Mouse (Mus musculus): Measurements from ENCODE around the gene Mif4gd. TPM values are rescaled to one million over a fixed set of nuclear protein-coding genes. Genes with fewer than 3 reads are reported as not detected.
A peak's percentile ranks its signal among the peaks of the same experiment; 100 is the strongest.

Mif4gd gene
- total RNA-seq, 2 experiments from 2014 or later, result 41.0 to 46.6 TPM

DNA sequence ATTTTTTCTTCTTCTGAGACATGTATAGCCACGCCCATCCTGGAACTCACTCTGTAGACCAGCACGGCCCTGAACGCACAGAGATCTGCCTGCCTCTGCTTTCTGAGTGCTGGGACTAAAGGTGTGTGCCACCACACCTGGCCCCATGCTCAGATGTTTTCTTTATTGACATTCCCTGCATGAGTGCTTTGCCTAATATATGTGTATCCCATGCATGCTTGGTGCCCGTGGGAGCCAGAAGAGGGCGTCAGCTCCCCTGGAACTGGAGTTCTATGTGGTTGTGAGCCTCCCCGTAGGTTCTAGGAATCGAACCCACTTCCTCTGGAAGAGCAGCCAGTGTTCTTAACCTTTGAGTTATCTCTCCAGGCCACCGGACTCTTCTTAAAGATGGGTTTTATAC is 22.3 kb upstream of the Mif4gd start:
- intact Hi-C loops (cut with DNase I), result no loop called here
- no peak for DNase-seq

DNA sequence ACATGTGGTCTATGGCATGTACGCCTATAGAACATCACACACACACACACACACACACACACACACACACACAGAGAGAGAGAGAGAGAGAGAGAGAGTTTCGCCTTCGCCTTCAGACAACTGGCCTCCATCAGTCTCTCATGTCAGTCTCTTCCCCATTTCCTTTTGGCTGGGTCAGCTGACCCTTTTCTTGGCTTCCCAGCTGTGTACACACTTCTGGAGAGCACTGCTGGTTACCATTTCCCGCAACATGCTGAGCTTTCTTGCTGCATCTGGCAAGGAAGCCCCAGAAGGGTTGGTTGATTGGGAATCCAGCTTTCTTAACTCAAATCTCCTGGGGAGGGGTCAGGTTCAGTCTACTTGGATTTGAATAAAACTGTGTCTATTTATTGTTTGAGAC is 21.3 kb upstream of the Mif4gd start:
- no peak for DNase-seq
- intact Hi-C loops (cut with DNase I), result no loop called here

DNA sequence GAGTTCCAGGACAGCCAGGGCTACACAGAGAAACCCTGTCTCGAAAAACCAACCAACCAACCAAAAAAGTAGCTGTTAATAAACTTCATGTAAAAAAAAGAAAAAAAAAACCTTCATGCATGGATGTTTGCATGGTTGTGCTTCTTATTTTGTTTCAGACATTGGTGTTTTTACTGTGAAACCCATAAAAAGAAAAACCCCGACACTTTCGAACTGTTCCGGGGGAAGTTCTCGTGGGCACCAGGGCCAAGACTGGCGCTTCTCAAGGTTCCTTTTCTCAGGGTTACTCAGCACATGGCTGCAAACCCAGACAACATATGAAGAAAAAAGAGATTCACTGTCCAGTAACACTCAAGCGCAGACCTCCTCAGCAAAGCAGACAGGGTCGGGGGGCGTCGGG is 20.1 kb upstream of the Mif4gd start:
- no peak for DNase-seq

DNA sequence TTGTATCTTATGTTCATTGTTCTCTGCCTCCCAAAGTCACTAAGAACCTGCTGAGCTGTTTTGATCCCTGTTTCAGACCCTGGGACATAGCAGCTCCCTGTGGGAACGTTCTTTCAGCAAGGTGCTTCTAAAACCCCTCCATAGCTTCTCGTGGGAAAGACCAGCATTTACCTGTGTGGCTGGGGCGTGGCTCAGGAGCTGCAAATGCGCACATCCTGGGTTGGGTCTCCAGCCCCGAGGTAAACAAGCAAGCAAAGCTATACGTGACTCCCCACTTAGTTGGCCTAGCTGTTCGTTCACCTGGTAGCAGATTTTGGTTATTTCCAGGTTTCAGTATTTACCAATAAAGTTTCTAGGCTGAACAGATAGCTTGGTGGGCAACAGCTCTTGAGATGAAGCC is 19.5 kb upstream of the Mif4gd start:
- intact Hi-C loops (cut with DNase I), result no loop called here
- DNase-seq, result no peak

More for the DNA sequence above, 20.1 kb upstream of the Mif4gd start:
- intact Hi-C loops (cut with DNase I), result no loop called here

DNA sequence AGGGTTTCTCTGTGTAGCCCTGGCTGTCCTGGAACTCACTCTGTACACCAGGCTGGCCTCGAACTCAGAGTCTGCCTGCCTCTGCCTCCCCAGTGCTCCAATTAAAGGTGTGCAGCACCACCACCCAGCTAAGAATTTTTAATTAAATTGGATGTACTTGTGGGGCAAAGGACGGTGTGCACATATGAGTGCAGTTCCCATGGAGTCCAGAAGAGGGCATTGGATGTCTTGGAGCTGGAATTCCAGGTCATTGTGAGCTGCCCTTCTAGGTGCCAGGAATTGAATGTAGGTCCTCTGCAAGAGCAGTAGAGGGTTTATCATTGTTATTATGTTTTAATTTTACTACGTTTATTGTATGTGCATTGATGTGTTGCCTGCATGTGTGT is 18.7 kb upstream of the Mif4gd start:
- DNase-seq, result peak; percentile 40 to 65
- intact Hi-C loops (cut with DNase I), result no loop called here

DNA sequence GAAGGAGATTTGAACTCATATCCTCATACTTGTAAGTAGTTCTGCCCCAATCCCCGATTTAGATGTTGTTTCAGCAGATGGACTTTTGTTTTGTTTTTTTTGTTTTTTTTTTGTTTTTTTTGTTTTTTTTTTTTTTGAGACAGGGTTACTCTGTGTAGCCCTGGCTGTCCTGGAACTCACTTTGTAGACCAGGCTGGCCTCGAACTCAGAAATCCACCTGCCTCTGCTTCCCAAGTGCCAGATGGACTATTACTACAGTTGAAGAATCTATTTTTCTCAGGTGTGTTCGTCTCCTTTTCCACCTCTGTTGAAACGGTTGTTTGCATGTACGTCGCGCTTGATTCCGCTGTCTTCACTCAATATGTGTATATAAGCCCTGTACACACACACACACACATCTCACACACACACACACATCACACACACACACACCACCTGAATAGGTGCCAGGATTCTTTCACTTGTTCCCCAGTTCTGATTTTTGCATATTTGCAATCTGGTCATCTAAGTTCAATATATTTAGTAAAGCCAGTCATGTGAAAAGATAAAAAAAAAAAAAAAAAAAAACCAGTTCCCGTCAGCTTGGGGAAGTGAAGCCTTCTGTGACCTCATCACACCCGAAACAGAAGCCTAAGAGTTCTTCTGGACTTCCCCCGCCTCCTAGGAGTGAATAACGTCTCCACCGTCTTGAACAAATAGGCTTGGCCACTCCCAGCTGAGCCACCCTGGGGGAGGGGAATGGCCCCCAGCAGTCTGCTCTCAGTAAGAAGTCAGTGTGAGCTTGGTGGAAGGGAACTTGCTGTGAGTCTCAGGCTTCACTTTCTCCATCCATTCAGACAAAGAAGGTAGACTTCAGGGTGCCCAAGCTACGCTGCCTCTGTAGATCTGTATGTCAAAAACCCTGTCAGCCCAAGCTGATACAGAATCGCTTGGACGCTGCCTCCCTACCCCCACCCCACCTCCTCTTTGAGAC is 18.0 kb upstream of the Mif4gd start:
- peak in 1 of 2 experiments; percentile 38 for DNase-seq

DNA sequence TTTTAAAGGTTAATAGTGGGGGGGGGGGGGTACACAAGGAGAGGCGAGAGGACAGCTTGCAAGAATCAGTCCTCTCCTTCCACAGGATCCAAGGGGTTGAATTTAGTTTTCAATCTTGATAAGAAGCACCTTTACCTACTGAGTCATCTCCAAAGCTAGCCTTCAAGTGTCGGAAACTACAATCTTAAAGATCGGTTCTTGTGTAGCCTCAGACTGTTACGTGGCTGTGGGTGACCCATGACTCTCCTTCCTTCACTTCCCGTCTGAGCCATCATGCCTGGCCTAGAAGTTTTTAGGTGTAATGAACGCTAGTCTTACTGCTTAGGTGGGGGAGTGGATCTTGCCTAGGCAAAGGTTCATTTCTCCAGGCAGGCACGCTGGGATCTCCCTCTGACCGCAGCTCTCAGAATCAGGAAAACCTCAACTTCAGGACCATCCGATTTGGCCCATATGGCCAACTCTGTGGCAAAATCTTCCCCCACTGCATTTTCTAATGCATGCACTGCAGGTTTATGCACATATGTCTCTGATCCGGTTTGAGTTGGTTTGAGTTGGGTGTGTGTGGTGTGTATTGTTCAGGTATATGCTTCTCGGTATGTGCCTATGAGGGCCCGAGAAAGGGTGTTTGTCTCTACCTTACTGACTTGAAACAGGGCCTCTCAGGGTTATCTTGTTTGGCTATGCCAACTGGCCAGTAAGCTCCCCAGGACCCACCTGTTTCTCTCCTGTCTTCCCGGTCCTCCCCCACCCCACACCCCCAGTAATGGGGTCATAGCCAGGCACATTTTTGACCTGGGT is 17.2 kb upstream of the Mif4gd start:
- intact Hi-C loops (cut with DNase I), result no loop called here
- DNase-seq, result no peak

More for the DNA sequence above, 18.0 kb upstream of the Mif4gd start:
- intact Hi-C loops (cut with DNase I), result no loop called here

DNA sequence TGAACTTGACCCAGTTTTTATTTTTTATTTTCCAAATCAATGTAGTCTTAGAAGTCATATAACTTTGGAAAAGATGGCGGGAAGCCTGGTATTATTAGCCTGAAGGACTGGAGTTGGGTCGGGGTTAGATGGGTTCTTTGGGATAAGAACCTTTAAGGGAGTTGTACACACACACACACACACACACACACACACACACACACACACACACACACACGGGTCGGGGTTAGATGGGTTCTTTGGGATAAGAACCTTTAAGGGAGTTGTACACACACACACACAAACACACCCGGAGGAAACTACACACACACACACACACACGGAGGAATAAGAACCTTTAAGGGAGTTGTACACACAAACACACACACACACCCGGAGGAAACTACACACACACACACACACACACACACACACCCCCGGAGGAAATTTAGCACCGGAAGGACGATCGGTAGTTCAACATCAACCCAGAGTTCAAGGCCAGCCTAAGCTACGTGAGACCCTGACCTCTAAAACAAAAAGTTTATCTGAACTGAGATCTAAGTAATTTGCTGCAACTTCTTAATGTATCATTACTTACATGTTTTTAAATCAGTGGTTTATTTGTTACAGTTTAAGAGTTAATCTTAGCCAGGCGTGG is 15.8 kb upstream of the Mif4gd start:
- intact Hi-C loops (cut with DNase I), result no loop called here
- no peak for DNase-seq

DNA sequence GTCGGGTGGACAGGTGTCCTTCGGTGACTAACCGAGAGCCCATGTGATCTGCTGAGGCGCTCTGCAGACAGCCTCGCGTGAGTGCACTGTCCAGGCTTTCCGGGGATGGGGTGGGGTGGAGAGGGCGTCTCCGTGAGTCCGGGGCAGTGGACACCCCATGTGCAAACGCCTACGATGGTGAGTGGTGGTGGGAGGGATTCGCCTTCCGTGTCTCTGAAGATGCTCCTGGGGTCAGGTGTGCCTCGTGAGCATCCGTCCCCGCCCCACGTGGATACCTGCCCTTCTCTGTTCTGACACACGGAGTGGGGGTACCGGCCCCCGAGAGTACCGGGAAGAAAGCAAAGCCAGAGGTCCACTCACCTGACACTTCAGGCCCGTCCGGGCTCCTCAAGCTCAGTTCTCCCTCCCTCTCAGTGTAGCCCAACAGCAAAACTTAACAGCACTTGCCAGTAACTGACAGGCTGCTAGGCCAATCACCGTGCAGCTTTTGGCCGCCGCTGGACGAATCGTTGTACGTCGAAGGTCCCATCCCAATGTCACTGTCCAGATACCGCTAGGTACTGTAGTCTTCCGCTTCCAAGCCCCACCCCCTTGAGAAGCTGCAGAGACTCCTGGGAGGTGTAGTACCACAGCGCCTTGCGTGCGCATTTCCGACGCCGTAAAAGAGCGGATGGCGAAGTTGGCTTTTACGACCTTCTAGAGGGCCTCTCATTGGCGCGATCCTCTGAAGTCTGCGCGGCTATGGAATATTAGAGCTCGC is 15.1 kb upstream of the Mif4gd start, which contains the start of gene Slc25a19:
TSS of gene Slc25a19 (minus strand) at position 591 of the 760 bp plus-strand sequence.
- intact Hi-C loops (cut with DNase I), result no loop called here
- DNase-seq, result peak; percentile 98

DNA sequence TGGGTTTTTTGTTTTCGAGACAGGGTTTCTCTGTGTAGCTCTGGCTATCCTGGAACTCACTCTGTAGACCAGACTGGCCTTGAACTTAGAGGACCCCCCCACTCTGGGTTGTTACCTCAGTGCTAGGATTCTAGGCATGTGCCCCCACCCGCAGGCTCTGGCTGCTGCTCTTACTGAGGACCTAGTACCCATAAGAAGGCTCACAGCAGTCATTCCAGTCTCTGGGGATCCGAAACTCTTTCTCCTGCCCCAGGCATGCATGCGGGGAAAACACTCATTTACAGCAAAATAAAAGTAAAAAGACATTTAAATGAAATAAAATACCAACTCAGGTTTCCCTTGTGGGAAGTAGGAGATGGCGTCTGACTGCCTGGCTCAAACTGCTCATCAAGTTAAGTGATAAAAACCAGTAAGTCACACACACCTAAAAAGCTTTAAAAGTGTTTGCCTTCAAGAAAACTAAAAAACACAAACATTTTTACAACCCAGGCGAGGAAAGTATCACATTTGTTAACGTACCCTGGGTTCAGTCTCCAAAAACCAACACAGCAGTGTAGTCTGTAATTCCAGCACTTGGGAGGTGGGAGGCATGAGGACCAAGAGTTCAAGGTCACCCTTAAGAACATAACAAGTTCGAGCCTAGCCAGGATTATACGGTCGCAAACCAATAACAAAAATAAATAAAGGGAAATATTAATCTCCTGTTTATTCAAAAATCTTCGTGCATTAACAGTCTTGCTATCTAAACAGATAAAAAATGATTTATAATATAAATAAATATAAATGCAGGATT is 14.3 kb upstream of the Mif4gd start:
- DNase-seq, result no peak
- intact Hi-C loops (cut with DNase I), result no loop called here

DNA sequence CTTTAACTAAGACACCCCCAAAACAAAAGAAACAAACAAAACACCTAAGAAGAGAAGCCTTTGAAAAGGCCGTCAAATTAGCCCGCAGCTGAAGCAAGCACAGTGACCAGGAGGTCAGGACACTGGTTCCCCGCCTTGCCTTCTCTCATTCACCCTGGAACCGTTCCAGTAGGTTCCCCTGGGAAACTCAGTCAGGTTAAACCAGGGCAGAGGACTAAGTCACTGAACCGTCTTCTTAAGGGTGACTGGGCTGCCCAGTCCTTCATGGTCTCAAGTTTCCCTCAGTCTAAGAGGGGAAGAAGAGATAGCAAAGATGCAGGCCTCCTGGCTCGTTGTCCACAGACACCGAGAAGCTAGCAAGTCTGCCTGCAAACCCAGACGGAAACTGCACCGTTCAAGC is 13.1 kb upstream of the Mif4gd start:
- DNase-seq, result peak in 1 of 2 experiments; percentile 46
- intact Hi-C loops (cut with DNase I), result no loop called here

DNA sequence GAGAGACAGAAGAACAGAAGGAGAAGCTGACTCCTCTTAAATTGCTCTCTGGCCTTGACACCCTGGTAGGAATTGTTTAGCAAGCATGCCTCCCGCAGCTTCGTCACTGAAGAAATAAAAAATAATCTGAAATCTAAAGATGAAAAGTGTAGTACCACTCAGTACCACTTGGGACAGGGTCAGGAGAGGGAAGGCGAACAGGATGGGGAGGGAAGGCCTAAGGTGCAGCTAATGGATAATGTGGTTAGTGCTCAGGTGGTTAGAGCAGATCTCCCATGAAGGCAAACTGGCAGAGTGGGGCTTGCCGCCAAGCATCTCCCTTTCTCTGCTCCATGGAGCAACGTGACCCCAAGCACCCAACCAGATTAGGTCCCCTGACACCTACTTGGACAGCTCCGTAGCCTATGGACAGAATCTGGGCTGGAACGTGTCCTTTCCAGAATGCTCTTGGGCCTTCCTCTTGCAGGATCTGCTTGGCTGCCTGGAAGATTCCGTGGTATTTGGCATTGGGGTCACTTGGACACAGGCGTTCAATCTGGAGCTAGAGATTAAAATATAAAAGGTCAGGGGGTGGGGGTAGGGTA is 10.8 kb upstream of the Mif4gd start:
- intact Hi-C loops (cut with DNase I), result no loop called here
- DNase-seq, result no peak

DNA sequence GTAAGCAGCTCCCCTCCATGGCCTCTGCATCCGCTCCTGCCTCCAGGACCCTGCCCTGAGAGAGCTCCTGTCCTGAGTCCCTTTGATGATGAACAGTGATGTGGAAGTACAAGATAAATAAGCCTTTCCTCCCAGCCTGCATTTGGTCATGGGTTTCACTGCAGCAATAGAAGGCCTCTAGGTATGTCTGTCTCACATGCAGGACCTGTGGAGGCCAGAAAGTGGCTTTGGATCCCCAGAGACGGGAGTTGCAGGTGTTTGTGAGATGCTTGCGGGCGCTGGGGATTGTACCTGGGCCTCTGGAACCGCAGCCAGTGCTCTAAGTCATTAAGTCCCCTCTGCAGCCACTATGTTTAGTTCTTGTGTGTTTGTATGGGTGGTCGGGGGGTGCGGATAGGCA is 7.2 kb upstream of the Mif4gd start:
- intact Hi-C loops (cut with DNase I), result no loop called here

DNA sequence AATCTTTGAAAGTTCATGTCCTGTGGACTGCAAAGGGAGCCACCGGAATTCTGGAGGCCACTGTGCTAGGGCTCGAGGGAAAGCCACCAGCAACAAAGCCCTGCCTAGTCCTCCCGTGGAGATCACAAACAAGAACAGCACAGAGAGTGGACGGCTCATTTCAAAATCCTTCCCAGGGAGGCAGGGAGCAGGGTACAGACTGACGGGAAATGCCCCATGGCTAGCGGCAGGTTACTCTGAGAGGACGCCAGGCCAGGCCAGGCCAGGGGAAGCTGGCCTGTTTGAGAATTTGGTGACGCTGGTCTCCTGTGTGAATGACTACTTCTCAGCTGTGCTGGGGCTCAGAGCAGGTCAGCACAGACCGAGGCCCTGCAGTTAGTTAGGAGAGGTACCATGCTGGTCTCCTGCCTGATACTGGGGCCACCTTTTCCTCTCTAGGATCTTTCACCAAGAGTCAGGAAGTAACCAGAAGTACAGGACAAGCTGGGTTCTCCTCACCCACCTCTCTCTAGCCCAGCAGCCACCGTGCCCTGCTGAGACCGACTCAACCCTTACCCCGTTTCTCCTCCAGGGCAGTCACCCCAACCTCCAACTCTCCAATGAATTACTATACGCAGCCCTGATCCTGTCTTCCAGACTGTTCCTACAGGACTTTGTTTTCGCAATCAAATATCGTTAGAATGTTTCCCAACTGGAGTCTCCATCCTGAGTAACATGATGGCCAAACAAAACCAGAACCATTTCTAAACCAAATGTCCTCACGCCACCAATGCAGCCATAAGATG is 6.2 kb upstream of the Mif4gd start:
- intact Hi-C loops (cut with DNase I), result no loop called here
- no peak for DNase-seq

More for the DNA sequence above, 7.2 kb upstream of the Mif4gd start:
- no peak for DNase-seq

DNA sequence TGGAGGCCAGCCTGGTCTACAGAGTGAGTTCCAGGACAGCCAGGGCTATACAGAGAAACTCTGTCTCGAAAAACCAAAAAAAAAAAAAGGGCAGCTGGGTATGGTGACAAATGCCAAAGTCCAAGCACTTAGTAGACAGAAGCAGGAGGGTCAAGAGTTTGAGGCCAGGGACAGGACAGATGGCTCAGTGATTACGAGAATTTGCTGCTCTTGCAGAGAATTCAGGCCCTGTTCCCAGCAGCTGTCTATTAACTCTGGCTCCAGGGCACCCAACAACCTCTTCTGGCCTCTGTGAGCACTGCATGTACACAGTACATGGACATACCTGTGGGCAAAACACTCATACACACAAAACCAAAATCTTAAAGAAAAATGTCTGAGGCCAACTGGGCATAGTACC is 5.2 kb upstream of the Mif4gd start:
- intact Hi-C loops (cut with DNase I), result no loop called here
- DNase-seq, result no peak

DNA sequence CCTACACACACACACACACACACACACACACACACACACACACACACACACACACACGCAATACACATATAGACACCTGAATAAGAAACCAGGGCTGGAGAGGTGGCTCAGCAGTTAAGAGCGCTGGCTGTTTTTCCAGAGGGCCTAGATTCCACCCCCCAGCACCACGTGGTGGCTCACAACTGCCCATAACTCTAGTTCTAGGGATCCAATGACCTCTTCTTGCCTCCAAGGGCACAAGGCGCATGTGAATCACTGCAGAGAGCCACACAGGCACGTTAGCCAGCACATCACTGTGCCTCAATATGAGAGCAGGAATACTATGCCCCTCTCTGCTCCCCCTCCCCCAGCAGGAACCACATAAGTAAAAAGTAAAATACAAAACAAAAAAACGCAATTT is 4.1 kb upstream of the Mif4gd start:
- intact Hi-C loops (cut with DNase I), result no loop called here
- no peak for DNase-seq

DNA sequence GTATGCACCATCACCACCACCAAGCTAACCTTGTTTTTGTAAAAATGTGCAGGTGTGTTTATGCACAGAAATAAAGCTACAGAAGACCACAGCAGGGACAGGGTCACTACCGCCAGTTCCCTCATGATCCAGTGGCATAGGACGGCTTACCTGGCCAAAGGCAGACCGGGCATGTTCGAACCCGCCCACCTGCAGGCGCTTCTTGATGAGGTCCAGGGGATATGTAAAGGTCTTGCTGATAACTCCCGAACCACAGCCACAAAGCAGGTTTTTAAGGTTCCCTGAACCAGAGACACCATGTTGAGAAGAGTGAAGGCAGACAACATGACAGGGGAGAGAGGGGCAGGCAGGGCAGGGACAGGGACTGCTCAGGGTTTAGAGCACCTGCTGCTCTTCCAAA is 3.6 kb upstream of the Mif4gd start:
- DNase-seq, result no peak
- intact Hi-C loops (cut with DNase I), result no loop called here

DNA sequence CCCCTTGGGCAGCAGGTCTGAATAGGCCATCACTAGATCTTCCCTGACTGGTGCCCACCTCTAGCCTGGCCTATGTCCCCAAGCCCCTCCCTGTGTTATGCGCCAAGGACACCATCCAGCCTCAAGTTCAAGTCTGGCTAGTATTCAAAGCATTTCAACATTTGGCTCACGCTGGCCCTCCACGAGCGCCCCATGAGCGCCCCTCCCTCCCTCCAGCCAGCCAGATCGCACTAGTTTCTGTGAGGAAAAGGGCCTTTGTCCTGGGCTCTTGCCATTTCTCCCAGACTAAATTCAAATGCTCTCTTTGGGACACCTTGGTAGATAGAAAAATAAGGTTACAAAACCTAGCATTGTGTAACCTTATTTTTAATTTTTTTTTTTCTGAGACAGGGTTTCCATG is 3.1 kb upstream of the Mif4gd start:
- intact Hi-C loops (cut with DNase I), result no loop called here

More for the DNA sequence above, 3.1 kb upstream of the Mif4gd start:
- peak in 1 of 2 experiments; percentile 29 for DNase-seq
